Mouse (Mus musculus) cerebellum, adult 2 months (tissue): ENCODE measurements around the gene Borcs6.

ENCODE experiments used
- CTCF ChIP-seq: fragments of 200-500 bp; IDR thresholded peaks from 2 replicates; pipeline ENCODE4 v1.5.1; 2011; ENCODE audit warnings: low read depth, mild to moderate bottlenecking, control low read depth, low read length, moderate library complexity, borderline replicate concordance; ENCODE audit not compliant: insufficient read depth
- POLR2A ChIP-seq: fragments of 200-500 bp; IDR thresholded peaks from 2 replicates; pipeline ENCODE4 v1.6.1; 2011; ENCODE audit warnings: low read length, control low read depth, borderline replicate concordance; ENCODE audit not compliant: insufficient read depth

- TF ChIP-seq CTCF: no peak
- no peak for TF ChIP-seq POLR2A
Measured at GRCm38 (mm10) chr11:69053848-69054247, 5.7 kb upstream of the Borcs6 start.
